Mouse (Mus musculus) ES-E14 (cell line): ENCODE results near the gene Hivep3. TPM values are rescaled to one million over a fixed set of nuclear protein-coding genes. Genes with fewer than 3 reads are reported as not detected.

Experiments
- DNase-seq: peaks from one replicate; pipeline ENCODE4 v3.0.0-alpha.2; 2013; ENCODE audit warnings: low read depth, low spot score
- H3K27ac ChIP-seq: 2 replicates; pipeline ENCODE4 v1.5.1; 2012; ENCODE audit warnings: low read depth, mild to moderate bottlenecking, low read length, moderate library complexity, mixed read lengths; ENCODE audit not compliant: poor library complexity, insufficient read depth, severe bottlenecking
- H3K36me3 ChIP-seq: 2 replicates; pipeline ENCODE4 v1.6.1; 2012; ENCODE audit warnings: mild to moderate bottlenecking, low read length, moderate library complexity, mixed read lengths; ENCODE audit not compliant: control insufficient read depth, poor library complexity, insufficient read depth, severe bottlenecking
- H3K4me1 ChIP-seq, 2 experiments: fragments of 150-350 bp in 1 of 2; sonication (generic) in 1 of 2; 2 replicates each; pipeline ENCODE4 v1.6.1; 2012; ENCODE audit warnings: low read length in 2 of 2, mild to moderate bottlenecking in 1 of 2, mixed read lengths in 1 of 2; ENCODE audit not compliant: control insufficient read depth in 2 of 2, insufficient read depth in 2 of 2, poor library complexity in 1 of 2
- H3K4me3 ChIP-seq, 2 experiments: fragments of 150-350 bp in 1 of 2; sonication (generic) in 1 of 2; 2 replicates each; pipeline ENCODE4 v1.5.1; 2012; ENCODE audit warnings: low read length in 2 of 2, low read depth in 1 of 2, mild to moderate bottlenecking in 1 of 2, mixed read lengths in 1 of 2; ENCODE audit not compliant: insufficient read depth in 1 of 2, poor library complexity in 1 of 2, severe bottlenecking in 1 of 2
- H3K9ac ChIP-seq: 2 replicates; pipeline ENCODE4 v1.6.1; 2012; ENCODE audit warnings: low read depth, mild to moderate bottlenecking, low read length, mixed read lengths; ENCODE audit not compliant: poor library complexity, insufficient read depth, severe bottlenecking
- H3K9me3 ChIP-seq: fragments of 150-350 bp; sonication (generic); 2 replicates; pipeline ENCODE4 v1.6.1; 2012; ENCODE audit warnings: low read depth, mild to moderate bottlenecking, low read length; ENCODE audit not compliant: control insufficient read depth, insufficient read depth
- CHD2 ChIP-seq: IDR thresholded peaks from 2 replicates; pipeline ENCODE4 v1.6.1; 2014; ENCODE audit warnings: mild to moderate bottlenecking, low read depth, low read length, inconsistent platforms
- HCFC1 ChIP-seq: IDR thresholded peaks from 2 replicates; pipeline ENCODE4 v1.6.1; 2012; ENCODE audit warnings: low read length, inconsistent platforms, borderline replicate concordance; ENCODE audit not compliant: insufficient read depth
- MAFK ChIP-seq: IDR thresholded peaks from 2 replicates; pipeline ENCODE4 v1.6.1; 2014; ENCODE audit warnings: mild to moderate bottlenecking, low read depth, low read length, inconsistent platforms; ENCODE audit not compliant: insufficient read depth
- ZC3H11A ChIP-seq: IDR thresholded peaks from 2 replicates; pipeline ENCODE4 v1.6.1; 2012; ENCODE audit warnings: low read depth, mild to moderate bottlenecking, inconsistent platforms, low read length, borderline replicate concordance
- ZNF384 ChIP-seq: IDR thresholded peaks from 2 replicates; pipeline ENCODE4 v1.6.1; 2012; ENCODE audit warnings: low read depth, low read length, inconsistent platforms
- in situ Hi-C, 2 experiments: fragments of 600-800 bp; cut with MboI; formaldehyde crosslinking; loops; one replicate each; pipeline ENCODE4 v1.15.1; 2025; ENCODE audit warnings: low sequenced_read_pairs in 2 of 2, inconsistent platforms in 1 of 2; ENCODE audit not compliant: unreplicated experiment in 2 of 2
- total RNA-seq: library from RNA; depleted of rRNA; stranded (reverse); fragments of 300-350 nt; gene quantifications from 2 replicates; pipeline ENCODE4 v1.2.3, GENCODE M21; 2012

Hivep3 gene
- total RNA-seq, 1 experiment = 1.4 TPM

DNA sequence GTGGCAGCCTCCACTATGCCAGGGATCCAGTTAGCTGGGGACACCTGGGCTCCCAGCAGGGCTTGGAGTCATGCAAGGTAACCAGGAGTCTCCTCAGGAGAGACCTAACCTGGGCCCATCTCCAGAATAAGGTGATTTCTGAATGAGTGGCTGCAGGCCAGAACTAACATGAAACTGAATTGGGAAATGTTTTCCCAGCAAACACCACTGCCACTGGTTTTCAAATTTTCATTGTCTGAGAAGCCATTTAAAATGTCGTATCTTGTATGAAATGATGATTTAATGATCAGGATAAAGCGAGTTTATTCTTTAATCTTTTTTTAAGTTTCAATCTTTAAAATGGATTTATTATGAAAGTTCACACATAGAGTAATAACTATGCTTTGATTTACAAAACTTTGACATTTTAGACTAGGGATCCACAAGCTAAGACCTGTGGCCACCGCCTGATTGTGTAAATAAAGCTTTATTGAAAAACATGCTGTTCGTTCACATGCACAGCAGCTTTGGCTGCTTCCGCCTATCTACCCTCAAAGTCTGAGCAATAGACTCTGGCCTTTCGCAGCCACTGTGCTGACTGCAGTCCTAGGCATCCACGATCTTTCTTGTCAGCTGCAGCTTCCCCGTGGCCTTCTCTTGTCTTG is 334.1 kb downstream of the Hivep3 start:
- Histone ChIP-seq H3K4me3 (no peak overlapping the region), H3K36me3 (no peaks in the 10 kb centered on the region), H3K4me1 (no peaks in the 10 kb centered on the region), H3K27ac (no peak overlapping the region), H3K9ac (no peak overlapping the region), H3K9me3 (no peaks in the 10 kb centered on the region)
- no peak for TF ChIP-seq MAFK
- no peak for TF ChIP-seq HCFC1
- no peak for TF ChIP-seq ZNF384
- TF ChIP-seq ZC3H11A = no peak
- TF ChIP-seq CHD2 = no peak
- no peak for DNase-seq
- in situ Hi-C loops = no loop called here

DNA sequence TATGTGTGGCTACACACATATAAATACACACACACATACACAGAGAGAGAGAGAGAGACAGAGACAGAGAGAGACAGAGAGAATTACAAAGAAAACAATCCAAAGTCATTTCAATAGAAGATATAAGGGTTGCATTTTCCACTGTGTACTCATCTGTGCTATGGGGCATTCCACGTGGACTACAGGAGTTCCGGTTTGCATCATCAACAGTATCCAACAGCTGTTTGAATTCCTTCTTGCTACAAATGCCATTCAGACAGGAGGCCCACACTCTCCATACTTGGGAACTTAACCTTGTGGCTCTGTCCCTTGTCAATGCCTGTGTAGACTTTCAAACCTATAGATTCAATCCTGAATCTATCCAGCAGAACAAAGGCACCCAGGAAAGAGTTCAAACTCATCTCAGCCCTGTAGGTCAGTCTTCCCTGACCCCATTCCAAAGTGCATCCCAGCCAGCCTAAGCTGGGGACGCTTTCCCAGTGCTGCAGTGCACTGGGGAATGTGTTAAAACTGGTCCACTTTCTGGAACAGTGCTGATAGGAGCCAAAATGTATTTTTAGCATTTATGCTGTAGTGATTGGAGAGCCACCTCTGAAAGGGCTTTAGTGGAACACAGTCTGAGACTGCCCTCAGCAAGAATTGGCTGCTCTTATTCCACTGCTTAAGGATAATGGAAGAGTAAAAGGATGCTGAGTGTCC is 335.4 kb downstream of the Hivep3 start:
- no peak overlapping the region for H3K9ac ChIP-seq
- no peak for DNase-seq
- H3K9me3 ChIP-seq = no peaks in the 10 kb centered on the region
- no peak overlapping the region for H3K27ac ChIP-seq
- TF ChIP-seq ZC3H11A = no peak
- no peak for TF ChIP-seq CHD2
- no peak for TF ChIP-seq ZNF384
- TF ChIP-seq MAFK = no peak
- no peak for TF ChIP-seq HCFC1
- no peaks in the 10 kb centered on the region for H3K36me3 ChIP-seq
- H3K4me1 ChIP-seq = peaks cover 0 to 1% of the 10 kb centered on the region in 2 experiments; a peak in 1 of 4 replicates
- in situ Hi-C loops = no loop called here
- no peak overlapping the region for H3K4me3 ChIP-seq

DNA sequence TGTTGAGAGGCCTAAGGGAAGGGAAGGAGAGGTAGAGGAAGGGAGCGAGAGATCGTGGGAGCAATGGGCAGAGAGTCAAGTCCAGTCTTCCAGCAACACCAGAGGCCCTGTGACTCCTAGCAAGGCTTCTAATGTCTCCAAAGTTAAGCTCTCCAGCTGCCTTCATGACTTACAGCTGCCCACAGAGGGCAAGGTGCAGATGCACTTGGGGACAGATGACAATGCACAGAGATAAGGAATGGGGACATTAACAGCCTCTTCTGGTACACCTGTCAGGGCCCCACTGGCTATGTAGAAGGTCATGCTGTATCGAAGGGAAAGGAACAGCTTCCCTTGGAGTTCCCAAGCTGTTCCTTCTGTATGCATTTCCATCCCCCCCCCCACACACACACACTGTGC is 336.0 kb downstream of the Hivep3 start:
- H3K4me3 ChIP-seq = no peak overlapping the region
- peaks cover 0 to 1% of the 10 kb centered on the region in 2 experiments; a peak in 1 of 4 replicates for H3K4me1 ChIP-seq
- in situ Hi-C loops = no loop called here
- DNase-seq = no peak
- no peaks in the 10 kb centered on the region for H3K9me3 ChIP-seq
- H3K27ac ChIP-seq = no peak overlapping the region
- no peaks in the 10 kb centered on the region for H3K36me3 ChIP-seq
- H3K9ac ChIP-seq = no peak overlapping the region
- TF ChIP-seq ZNF384 = no peak

DNA sequence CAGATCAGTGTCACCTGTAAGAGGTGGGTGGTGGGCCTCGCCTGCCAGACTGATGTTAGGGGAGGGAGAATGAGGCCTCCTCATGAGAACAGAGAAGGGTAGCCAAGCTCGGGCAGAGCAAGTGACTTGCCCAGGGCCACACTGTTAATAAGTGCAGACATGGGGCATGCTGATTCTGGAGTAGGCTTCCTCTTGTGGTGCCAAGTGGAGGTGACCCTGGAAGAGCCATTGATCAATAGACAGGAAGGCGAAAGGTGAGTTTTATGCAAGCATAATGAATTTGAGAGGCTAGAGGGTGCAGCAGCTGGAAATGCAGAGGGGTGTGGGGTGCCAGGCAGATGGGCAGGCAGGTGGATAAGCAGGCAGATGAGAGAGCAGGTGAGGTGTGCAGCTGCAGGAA is 337.8 kb downstream of the Hivep3 start:
- no peak for DNase-seq
- in situ Hi-C loops = no loop called here
- H3K4me3 ChIP-seq = no peak overlapping the region
- no peak overlapping the region for H3K27ac ChIP-seq
- TF ChIP-seq ZNF384 = no peak
- no peak for TF ChIP-seq ZC3H11A
- TF ChIP-seq HCFC1 = no peak
- TF ChIP-seq CHD2 = no peak
- TF ChIP-seq MAFK = no peak
- no peaks in the 10 kb centered on the region for H3K9me3 ChIP-seq
- H3K36me3 ChIP-seq = no peaks in the 10 kb centered on the region
- peaks cover 0 to 1% of the 10 kb centered on the region in 2 experiments; a peak in 1 of 4 replicates for H3K4me1 ChIP-seq
- H3K9ac ChIP-seq = no peak overlapping the region
